Mouse (Mus musculus) adrenal gland, postnatal 36 days (tissue): Measurements from ENCODE around the gene Ranbp10. TPM values are rescaled to one million over a fixed set of nuclear protein-coding genes. Genes with fewer than 3 reads are reported as not detected.
A peak's percentile ranks its signal among the peaks of the same experiment; 100 is the strongest.

Source experiments
- DNase-seq, 2 experiments: peaks; one replicate each; pipeline ENCODE4 v3.0.0; 2021; ENCODE audit warnings: mixed read lengths in 1 of 2
- long read RNA-seq, 2 experiments: library from polyadenylated mRNA; stranded (forward); transcript quantifications; one replicate each; pipeline ENCODE4 v2.0.0; 2021; ENCODE audit warnings: borderline sequencing depth in 2 of 2
- total RNA-seq, 2 experiments: library from RNA; stranded (reverse); gene quantifications; 2 replicates each; pipeline ENCODE4 v1.2.3; 2021

Ranbp10 gene
- 10 to 100 TPM; 23.7 to 24.0 TPM for total RNA-seq
- long read RNA-seq, experiment 1, partial matches to known transcripts, result 3 of 7 reads
- long read RNA-seq, experiment 1, other reads (novel, unspliced or antisense), result 4 of 7 reads
- long read RNA-seq, experiment 2, partial matches to known transcripts, result 1 of 6 reads
- long read RNA-seq, experiment 2, other reads (novel, unspliced or antisense), result 5 of 6 reads

DNA sequence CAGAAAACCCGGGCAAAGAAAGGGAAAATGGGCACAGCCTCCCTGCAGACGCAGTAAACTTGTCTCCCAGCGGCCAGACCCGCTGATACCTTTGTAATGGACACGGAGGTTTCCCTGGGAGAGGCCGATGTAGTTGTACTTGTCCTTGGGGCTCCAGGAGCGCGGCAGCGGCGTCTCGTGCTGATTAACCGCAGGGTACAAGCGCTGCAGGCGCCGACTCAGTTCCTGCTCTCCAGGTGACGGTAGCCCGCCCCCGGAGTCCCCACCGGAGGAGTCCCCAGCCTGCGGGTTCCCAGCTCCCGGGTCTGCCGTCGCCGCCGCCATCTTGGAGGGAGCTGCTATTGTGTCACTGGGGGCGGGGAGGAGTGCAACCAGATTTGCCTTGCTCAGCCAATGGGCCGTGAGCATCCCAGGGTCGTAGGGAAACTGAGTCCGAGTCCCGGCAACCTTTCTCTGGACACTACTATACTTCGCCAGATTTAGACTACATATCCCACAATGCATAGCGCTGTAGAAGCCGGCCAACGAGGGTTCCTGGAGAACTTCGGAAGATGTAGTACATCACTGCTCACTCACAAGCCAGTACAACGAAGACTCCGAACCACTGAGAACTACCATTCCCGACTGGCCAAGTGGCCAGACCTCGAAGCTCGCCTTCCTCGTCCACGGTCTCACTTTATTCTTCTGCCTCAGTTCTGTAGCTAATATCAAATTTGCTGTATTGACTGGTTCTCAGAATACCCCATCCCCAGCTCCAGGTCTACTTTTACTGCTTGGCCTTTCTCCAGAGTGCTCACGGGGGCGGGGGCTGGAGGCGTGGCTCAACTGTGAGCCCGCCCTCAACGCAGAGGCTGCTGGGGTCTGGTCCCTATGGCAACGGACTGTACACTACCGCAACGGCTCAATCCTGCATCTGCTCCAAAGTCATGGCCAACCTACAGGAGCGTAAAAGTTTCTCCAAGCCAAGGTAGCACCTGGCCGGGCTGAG, at the start of gene Ranbp10, which contains the start of gene Tsnaxip1:
Ranbp10 (minus strand) TSS at position 490 of the 988 bp plus-strand sequence.
Tsnaxip1 (plus strand) TSS at position 871 of the 988 bp plus-strand sequence.
- peak; percentile 96 for DNase-seq

DNA sequence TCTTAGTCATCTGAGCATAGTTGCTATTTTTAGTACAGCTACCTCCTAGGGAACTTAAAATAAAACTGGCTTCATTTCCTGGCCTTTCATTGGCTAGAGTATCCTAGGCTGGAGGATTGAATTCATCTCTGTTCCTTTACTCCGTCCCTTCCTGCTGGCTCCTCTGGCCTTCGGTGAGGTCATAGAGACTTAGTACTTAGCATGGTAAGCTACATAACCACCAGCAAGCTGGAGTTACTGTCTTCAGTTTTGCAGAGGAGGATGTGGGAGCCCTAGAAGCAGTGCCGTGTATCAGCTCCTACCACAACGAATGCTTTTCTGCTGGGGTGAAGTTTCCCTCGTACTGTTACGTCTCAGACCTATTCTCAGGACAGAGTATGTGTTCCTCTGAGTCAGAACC, 47.2 kb upstream of the Ranbp10 start:
- DNase-seq, result no peak

DNA sequence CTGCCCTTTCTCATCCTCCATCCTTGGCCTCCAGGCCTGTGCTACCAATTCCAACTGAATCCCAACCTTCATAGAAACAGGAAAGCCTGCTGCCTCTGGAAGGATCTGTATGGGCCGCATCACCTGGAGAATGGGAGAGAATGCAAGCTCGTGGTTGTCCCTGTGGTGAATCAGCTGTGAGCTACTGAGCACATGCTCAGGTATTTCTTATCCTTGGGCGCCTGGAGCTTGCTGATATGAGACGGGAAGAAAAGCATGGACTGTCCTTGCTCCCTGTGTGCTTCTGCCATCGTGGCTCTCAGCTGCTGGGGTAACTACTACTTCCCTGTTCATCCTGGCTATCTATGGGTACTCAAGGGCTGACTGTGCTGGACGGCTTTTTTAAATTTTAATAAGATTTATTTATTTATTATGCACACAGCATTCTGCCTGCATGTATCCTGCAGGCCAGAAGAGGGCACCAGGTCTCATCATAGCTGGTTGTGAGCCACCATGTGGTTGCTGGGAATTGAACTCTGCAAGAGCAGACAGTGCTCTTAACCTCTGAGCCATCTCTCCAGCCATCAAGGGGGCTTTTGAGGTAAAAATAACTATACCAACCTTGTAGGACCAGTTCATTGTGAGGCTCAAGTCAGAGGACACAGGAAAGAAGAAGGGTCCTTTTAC, 39.3 kb upstream of the Ranbp10 start:
- no peak for DNase-seq

DNA sequence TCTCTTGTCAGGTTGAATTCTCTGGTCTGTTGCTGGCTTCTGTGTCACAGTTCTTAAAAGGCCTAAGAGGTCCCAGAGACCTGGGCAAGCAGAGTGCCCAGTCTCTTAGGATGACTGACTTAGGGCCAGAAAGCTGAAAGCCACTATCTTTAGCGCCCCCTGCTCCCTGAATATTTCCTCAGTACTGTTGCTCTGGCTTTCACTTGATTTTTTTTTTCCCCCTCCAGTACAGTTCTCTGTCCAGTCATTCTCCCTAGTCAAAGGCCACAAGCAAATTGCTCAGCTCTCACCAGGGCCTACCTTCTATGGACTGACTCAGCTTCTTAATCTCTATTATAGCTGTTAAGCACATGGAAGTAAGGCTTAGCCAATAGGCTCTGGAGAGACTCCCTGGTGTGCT, 34.8 kb upstream of the Ranbp10 start:
- DNase-seq, result peak in 1 of 2 experiments; percentile 44

DNA sequence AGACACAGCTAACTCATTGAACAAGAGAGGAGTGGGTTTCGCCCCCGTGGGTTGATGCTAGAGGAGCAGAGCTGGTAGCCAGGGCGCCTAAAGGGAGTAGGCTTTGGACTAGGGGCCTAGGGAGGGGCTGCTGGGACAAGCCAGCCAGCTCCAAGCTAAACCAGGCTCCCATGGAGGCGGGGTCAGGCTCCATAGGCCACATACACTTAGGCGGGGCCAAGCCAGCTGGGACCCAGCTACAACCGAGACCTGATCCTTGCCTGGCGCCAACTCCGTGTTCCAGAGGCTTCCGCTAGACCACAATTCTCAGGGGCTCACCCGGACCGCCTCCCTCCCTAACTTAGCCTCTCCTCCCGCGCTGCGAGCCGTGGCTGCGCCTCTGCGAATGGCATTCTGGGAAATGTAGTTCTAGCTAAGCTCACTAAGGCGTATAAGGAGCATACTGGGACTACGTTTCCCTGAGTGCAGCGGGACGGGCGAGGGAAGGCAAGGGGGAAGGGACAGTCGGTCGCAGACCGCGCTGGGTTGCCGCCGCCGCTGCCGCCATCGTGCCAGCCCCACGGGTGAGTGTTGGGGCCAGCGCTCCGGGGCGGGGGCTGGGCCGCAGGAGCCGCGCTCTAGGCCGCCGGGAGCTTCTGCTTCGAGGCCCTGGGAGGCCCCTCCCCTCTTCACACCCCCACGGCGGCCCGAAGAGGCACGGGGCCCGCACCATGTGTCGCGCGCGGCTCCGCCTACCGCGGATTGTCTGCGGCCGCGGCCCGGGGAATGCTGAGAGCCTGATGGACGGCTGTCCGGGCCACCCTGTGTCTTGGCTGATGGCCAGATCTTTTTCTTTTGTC, 33.2 kb upstream of the Ranbp10 start, which contains the start of gene Nutf2:
Nutf2 (plus strand) TSS at position 438 of the 839 bp plus-strand sequence.
- DNase-seq, result peak; percentile 95 to 96

DNA sequence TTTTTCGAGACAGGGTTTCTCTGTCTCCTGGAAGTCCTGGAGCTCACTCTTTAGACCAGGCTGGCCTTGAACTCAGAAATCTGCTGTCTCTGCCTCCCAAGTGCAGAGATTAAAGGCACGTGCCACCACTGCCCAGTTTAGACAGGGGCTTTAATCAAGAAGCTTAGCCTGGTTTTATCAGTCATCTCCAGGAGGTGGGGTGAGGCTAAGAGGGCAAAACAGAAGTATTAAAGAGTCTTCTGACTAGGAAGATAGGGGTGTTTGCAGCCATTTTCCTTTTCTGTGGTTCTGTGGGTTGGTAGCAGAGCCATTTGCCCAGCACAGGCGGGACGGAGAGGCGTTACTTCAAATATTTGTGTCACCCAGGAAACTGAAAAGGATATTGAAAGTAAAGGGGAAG, 32.2 kb upstream of the Ranbp10 start:
- DNase-seq, result no peak

DNA sequence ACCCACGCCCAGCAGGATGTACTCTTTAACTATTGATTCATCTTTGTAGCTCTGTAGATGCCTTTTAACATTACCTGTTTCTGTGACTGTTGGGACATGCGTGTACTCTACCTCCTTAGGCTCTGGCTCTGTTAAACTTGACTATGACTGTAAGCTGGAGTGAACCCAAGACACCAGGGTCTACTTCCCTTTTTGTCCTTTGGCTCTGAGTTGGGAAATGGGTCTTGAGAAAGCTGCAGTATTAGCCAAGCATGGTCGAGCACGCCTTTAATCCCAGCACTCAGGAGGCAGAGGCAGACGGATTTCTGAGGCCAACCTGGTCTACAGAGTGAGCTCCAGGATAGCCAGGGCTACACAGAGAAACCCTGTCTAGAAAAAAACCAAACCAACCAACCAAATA, 31.3 kb upstream of the Ranbp10 start:
- no peak for DNase-seq

DNA sequence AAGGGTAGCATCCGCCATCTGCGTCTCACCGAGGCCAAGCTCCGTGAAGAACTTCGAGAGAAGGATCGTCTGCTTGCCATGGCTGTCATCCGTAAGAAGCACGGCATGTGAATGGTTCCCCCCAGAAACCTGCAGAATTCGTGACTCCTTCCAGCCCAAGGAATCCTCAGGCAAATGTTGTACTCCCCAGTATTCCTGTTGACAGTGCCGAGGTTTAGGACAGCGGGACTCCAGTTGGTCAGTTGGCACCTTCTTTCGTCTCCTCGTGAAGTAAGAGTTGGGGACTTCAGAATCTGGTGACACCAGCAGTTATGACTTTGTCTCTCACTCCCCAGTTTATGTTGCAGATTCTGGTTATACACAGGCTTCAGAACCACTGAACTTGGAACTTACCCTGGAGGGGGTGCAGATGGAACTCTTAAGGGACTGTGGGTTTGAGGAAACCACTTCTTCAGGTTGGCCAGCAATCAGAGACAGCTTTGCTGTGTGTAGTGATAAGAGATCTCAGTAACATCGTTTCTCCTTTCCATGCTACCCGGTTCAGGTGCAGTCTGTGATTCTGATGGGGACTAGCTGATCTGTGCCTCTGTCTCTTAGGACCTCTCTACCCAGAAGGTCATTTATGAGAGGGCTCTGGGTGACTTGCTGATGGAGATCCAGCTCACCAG, 29.2 kb upstream of the Ranbp10 start:
- no peak for DNase-seq

DNA sequence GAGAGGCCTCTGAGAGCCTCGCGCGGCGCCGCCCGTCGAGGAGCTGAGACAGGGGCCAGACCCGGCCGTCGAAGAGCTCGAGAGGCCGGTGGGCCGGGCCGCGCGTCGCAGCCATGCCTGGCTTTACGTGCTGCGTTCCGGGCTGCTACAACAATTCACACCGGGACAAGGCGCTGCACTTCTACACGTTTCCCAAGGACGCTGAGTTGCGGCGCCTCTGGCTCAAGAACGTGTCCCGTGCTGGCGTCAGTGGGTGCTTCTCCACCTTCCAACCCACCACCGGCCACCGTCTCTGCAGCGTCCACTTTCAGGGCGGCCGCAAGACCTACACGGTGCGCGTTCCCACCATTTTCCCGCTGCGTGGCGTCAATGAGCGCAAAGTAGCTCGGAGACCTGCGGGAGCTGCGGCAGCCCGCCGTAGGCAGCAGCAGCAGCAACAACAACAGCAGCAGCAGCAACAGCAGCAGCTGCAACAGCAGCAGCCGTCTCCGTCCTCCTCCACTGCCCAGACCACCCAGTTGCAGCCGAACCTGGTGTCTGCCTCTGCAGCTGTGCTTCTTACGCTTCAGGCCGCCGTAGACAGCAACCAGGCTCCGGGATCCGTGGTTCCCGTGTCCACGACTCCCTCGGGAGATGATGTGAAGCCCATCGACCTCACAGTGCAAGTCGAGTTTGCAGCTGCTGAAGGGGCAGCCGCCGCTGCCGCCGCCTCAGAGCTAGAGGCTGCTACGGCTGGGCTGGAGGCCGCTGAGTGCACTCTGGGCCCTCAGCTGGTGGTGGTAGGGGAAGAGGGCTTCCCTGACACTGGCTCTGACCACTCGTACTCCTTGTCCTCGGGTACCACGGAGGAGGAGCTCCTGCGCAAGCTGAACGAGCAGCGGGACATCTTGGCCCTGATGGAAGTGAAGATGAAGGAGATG, 28.4 kb upstream of the Ranbp10 start:
- DNase-seq, result peak; percentile 64 to 71

DNA sequence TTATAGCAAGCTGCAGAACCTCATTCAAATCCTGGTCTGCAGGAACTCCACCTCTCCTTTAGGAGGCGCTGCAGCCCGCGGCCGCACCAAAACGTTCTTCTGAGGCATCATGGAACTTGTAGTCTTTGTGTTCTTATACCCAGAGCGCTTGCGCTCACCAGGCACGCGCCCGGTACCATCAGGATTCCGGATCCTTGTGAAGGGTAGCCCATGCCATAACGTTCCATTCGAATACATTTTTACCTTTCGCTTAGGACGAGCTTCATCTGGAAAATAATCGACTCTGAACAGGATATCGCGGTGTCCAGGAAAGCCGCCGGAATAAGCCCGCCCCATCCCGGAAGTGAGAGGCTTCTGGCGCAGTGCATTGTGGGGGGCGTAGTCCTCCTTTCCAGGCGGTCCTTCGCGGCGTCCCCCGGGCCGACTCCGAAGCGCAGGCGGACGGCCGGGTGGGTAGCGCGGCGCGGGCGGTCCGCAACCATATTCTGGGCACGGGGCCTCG, 27.6 kb upstream of the Ranbp10 start, which contains the start of gene Thap11:
Thap11 (plus strand) TSS at position 418 of the 502 bp plus-strand sequence.
- DNase-seq, result peak; percentile 94 to 96

DNA sequence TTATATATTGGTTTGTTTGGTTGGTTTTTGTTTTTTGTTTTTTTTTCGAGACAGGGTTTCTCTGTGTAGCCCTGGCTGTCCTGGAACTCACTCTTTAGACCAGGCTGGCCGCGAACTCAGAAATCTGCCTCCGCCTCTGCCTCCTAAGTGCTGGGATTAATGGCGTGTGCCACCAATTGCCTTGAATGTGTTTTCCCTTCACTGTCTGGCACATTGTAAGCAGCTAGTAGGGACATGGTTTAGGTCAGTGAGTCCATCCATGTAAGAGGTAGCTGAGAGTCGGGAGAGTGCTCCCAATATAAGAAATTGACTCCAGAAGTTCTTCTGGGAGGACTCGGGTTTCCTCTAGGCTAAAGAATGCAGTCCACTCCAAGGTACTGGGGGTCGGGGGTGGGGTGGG, 27.2 kb upstream of the Ranbp10 start:
- DNase-seq, result no peak

DNA sequence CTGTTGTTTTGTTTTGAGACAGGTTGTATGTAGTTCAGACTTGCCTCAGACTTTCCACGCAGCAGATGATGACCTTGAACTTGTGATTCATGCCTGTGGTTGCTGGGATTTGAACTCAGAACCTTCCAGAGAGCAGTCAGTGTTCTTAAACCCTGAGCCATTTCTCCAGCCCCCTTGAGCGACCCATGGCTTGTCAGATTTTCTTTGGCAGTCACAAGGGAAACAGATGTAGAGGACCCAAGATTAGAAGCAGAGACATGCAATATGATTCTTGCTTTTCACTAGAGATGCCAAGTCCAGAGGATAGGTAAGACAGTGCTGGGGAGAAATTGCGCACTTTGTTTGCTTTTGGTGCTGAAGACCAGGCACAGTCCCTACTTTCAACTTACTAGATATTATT, 26.0 kb upstream of the Ranbp10 start, which contains the start of gene Cenpt:
Cenpt (minus strand) TSS at position 101 of the 400 bp plus-strand sequence.
- DNase-seq, result no peak

DNA sequence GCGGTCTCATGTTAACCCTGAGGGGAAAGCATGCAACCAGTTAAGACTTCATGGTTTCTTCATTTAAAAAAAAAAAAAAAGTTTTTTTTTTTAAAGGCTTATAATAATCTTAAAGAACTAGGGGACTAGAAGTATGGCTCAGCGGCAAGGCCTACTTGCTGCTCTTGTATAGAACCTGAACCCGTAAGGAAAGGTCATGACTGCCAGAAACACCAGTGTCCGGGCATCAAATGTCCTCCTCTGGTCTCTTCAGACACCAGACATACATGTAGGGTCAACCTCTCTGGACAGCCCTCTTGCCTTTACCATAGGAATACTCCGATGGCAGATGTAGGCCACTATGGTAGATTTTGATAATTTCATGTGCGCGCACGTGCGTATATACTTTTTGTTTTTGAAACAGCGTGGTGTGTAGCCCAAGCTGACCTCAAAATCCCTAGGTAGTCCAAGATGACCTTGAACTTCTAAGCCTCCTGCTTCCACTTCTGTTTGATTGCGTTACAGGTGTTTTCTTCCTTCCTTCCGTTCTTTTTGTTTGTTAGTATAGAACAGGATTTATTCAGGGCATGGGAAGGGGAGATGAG, 25.1 kb upstream of the Ranbp10 start:
- DNase-seq, result no peak

DNA sequence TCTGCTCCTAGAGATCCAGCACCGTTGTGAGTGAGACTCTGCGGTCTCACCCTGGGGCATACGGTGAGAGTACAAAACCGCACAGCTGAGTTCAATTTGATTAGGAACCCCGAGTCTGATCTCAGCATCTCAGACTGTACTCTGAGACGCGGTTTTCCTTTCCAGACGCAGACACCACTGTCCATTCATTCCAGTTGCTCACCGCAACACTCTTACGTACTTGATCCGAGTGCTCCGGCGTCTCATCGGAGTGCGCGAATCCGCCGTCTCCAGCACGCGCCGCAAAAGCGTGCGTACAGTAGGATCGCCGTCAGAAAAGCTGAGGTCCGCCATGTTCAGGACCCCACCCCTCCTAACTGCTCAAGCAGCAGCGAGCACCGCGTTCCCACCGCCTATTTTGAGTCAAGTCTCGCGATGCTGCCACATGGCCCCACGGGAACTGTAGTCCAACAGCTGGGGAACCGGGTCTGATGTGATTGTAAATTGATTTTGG, 24.5 kb upstream of the Ranbp10 start:
- peak; percentile 90 to 92 for DNase-seq

DNA sequence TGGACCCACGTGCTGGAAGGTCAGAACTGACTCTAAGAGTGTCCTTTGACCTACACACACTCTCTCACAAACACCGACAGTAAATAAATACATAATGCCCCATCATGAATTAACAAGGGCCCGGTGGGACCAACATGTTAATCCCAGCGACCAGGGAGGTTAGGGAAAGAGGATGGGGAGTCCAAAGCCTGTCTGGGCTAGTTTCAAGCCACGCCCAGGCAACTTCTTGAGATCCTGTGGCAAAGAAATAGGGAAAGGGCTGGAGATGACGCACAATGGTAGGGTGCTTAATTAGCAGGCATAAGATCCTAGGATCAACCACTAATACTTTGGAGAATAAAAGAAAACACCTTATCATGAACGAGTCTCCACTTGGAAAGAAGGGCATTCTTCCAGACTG, 23.5 kb upstream of the Ranbp10 start:
- DNase-seq, result no peak

DNA sequence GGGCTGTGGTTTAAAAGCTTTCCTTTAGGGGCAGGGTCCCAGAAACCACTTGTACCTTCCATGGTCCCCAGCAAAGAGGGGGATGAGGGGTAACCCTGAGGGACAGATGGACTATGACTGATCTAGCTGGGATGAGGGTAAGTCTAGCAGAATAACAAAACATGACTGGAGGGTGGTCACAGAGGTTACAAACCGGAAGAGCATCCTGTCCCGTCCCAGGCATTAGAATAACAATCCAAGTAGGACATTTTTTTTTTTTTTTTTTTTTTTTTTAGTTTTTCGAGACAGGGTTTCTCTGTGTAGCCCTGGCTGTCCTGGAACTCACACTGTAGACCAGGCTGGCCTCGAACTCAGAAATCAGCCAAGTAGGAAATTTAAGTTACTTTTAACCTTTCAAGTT, 22.9 kb upstream of the Ranbp10 start:
- DNase-seq, result no peak

DNA sequence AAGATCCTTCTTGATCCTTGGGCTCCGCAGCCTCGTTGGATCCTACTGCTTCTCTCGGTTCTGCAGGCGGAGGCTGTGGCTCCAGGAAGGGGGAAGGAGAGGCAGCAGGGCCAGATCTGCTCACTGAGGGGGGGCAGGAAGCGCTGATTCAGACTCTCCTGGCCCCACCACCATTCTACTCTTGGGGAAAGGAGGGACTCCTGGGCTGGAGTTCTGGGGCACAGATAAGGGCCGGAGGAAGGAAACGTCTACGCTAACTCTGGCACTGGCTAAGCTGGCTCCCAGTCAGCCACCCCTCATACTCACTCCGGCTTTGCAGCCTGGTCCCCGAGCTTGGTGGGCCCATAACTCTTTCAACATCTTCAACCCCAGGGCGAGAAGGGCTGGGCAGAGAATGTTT, 19.5 kb upstream of the Ranbp10 start:
- no peak for DNase-seq

DNA sequence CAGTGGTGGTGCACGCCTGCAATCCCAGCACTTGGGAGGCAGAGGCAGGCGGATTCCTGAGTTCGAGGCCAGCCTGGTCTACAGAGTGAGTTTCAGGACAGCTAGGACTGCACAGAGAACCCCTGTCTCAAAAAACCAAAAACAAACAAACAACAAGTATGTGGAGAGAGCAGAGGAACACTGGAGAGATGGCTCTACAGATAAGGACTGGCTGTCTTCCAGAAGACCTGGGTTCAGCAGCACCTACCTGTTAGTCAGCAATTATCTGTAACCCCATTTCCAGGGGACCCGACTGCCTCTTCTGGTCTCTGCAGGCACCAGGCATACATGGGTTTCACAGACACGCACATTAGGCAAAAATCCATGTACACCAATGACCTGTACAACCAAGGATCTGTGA, 12.1 kb upstream of the Ranbp10 start:
- no peak for DNase-seq

DNA sequence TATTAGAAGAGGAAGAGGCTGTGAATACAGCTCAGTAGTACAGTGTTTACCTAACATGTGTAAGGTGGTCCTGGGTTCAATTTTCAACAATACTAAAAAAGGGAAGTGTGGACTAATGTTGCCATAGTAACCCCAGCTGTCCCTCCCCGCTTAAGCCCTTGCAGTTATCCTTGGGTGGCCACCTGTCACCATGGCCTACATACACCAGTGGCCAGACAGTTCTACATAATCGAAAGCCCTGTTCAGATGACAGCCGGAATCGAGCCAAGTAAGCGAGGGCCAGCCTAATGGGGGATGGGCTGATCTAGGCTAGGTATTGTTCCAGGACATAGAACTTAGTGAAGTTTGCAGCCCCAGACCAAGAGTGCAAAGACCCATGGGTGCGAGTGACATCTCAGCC, 9.8 kb upstream of the Ranbp10 start:
- DNase-seq, result no peak
